Mouse (Mus musculus): ENCODE results near the gene Grik3. TPM values are rescaled to one million over a fixed set of nuclear protein-coding genes. Genes with fewer than 3 reads are reported as not detected.

Gene Grik3
- total and polyA plus RNA-seq, 2 experiments from 2014 or later, result 0.07 to 0.11 TPM

DNA sequence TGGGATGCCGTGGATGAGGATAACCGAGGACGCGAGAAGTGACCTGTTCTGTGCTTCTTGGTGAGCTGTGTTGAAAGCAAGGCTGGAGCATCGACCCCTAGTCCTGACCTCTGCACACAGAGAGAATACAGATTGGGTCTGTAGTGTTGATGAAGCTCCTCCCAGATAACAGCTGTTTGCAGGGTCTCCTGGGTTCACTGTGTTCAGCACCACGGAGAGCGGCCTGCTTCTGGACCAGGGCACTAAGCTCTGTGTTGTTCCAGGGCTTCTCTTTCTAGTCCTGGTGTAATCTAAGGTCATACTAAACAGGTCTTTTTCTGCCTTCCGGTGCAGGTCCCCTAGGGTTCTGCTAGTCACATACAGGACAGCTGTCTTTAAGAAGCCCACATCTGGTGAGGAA, 12.4 kb downstream of the Grik3 start:
- ATAC-seq (ENCODE audit: insufficient read depth, low read depth) (no peak), DNase-seq (ENCODE audit: low spot score) (peak; percentile 14)
- WGBS, result 45% methylated on average over 8 of the region's 8 CpGs
- Histone ChIP-seq H3K9me3 (replicated peaks; ENCODE audit: control insufficient read depth, low read length) (no peaks in the 10 kb centered on the region), H3K4me3 (ENCODE audit: low read depth, low read length) (no peak overlapping the region), H3K27ac (ENCODE audit: low read depth) (no peak overlapping the region), H3K4me1 (ENCODE audit: control insufficient read depth, insufficient read depth) (no peaks in the 10 kb centered on the region), H3K4me2 (ENCODE audit: low read depth, low read length) (no peak overlapping the region), H3K36me3 (replicated peaks; ENCODE audit: control insufficient read depth, insufficient read depth, low read length) (no peaks in the 10 kb centered on the region), H3K27me3 (ENCODE audit: control insufficient read depth, insufficient read depth, low read length) (peaks cover 17% of the 10 kb centered on the region), H3K9ac (replicated peaks; ENCODE audit: low read depth, low read length) (no peak overlapping the region)
- no peak for TF ChIP-seq CTCF (IDR thresholded peaks at IDR 0.05; ENCODE audit: low read depth)
- TF ChIP-seq EP300 (IDR thresholded peaks at IDR 0.05; ENCODE audit: low read depth), result no peak

GRCm38 (mm10) chr4:125512434-125512833, 21.9 kb downstream of the Grik3 start:
- TF ChIP-seq CTCF (IDR thresholded peaks at IDR 0.05; ENCODE audit: low read depth) (no peak), EP300 (IDR thresholded peaks at IDR 0.05; ENCODE audit: low read depth) (no peak)
- no peaks in the 10 kb centered on the region for H3K36me3 ChIP-seq (replicated peaks; ENCODE audit: control insufficient read depth, insufficient read depth, low read length)
- ATAC-seq (ENCODE audit: insufficient read depth, low read depth) (no peak), DNase-seq (ENCODE audit: low spot score) (no peak)
- H3K4me1 ChIP-seq (ENCODE audit: control insufficient read depth, insufficient read depth), result no peaks in the 10 kb centered on the region
- no peak overlapping the region for H3K27ac ChIP-seq (ENCODE audit: low read depth)
- H3K4me3 ChIP-seq (ENCODE audit: low read depth, low read length), result no peak overlapping the region
- WGBS, result 74% methylated on average over 6 of the region's 6 CpGs
- H3K9me3 ChIP-seq (replicated peaks; ENCODE audit: control insufficient read depth, low read length), result no peaks in the 10 kb centered on the region
- 0 out of 2 replicates have a peak, but pooled peaks cover 5% of the 10 kb centered on the region for H3K27me3 ChIP-seq (ENCODE audit: control insufficient read depth, insufficient read depth, low read length)
- H3K4me2 ChIP-seq (ENCODE audit: low read depth, low read length), result no peak overlapping the region
- H3K9ac ChIP-seq (replicated peaks; ENCODE audit: low read depth, low read length), result no peak overlapping the region

DNA sequence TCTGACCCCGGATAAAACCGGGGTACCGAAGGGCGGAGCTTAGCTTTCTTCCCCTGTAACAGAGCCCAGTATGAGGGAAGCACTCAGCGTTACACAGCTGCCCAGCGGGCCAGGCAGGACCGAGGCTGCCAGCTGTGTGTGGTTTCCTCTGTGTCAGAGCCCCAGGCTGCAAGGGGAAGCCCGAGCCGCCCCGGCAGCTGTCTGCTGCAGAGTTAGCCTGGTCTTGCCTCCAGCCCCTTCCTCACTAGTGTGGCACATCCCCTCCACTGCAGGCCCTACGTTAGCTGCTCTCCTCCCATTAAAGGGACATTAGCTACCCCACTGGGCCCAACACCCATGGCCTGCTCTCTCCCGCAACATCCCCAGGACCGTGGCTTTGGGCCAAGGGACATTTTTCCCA, 25.1 kb downstream of the Grik3 start:
- no peak overlapping the region for H3K4me3 ChIP-seq (ENCODE audit: low read depth, low read length)
- no peaks in the 10 kb centered on the region for H3K9me3 ChIP-seq (replicated peaks; ENCODE audit: control insufficient read depth, low read length)
- WGBS, result 56% methylated on average over 13 of the region's 13 CpGs
- no peak overlapping the region for H3K9ac ChIP-seq (replicated peaks; ENCODE audit: low read depth, low read length)
- H3K4me1 ChIP-seq (ENCODE audit: control insufficient read depth, insufficient read depth), result no peaks in the 10 kb centered on the region
- no peak overlapping the region for H3K27ac ChIP-seq (ENCODE audit: low read depth)
- TF ChIP-seq EP300 (IDR thresholded peaks at IDR 0.05; ENCODE audit: low read depth) (no peak), CTCF (IDR thresholded peaks at IDR 0.05; ENCODE audit: low read depth) (no peak)
- H3K27me3 ChIP-seq (ENCODE audit: control insufficient read depth, insufficient read depth, low read length), result 0 out of 2 replicates have a peak, but pooled peaks cover 5% of the 10 kb centered on the region
- no peak overlapping the region for H3K4me2 ChIP-seq (ENCODE audit: low read depth, low read length)
- DNase-seq (ENCODE audit: low spot score), result no peak
- no peak for ATAC-seq (ENCODE audit: insufficient read depth, low read depth)
- H3K36me3 ChIP-seq (replicated peaks; ENCODE audit: control insufficient read depth, insufficient read depth, low read length), result no peaks in the 10 kb centered on the region

DNA sequence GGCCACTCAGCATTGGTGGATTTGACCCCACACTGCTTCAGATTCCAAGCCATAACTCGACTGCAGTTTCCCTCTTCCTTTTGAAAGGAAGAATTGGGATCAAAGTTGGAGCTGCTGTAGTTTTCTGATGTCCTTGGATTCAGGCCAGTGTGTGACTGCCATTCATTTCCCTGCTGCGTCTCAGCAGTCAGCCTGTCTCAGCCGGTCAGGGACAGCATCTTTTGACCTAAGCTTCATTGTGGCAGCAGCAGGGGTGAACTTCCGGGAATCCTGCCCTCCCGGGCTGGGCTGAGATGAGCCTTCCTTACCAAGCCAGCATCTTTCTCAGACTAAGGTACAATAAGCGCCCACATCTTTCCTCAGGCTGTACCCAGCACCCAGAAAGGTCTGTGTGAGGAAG, 26.1 kb downstream of the Grik3 start:
- TF ChIP-seq EP300 (IDR thresholded peaks at IDR 0.05; ENCODE audit: low read depth) (no peak), CTCF (IDR thresholded peaks at IDR 0.05; ENCODE audit: low read depth) (no peak)
- Histone ChIP-seq H3K27me3 (ENCODE audit: control insufficient read depth, insufficient read depth, low read length) (0 out of 2 replicates have a peak, but pooled peaks cover 5% of the 10 kb centered on the region), H3K4me1 (ENCODE audit: control insufficient read depth, insufficient read depth) (no peaks in the 10 kb centered on the region), H3K9me3 (replicated peaks; ENCODE audit: control insufficient read depth, low read length) (no peaks in the 10 kb centered on the region), H3K4me3 (ENCODE audit: low read depth, low read length) (no peak overlapping the region), H3K4me2 (ENCODE audit: low read depth, low read length) (no peak overlapping the region), H3K27ac (ENCODE audit: low read depth) (no peak overlapping the region), H3K9ac (replicated peaks; ENCODE audit: low read depth, low read length) (no peak overlapping the region), H3K36me3 (replicated peaks; ENCODE audit: control insufficient read depth, insufficient read depth, low read length) (no peaks in the 10 kb centered on the region)
- ATAC-seq (ENCODE audit: insufficient read depth, low read depth) (no peak), DNase-seq (ENCODE audit: low spot score) (no peak)
- 56% methylated on average over 6 of the region's 6 CpGs for WGBS

DNA sequence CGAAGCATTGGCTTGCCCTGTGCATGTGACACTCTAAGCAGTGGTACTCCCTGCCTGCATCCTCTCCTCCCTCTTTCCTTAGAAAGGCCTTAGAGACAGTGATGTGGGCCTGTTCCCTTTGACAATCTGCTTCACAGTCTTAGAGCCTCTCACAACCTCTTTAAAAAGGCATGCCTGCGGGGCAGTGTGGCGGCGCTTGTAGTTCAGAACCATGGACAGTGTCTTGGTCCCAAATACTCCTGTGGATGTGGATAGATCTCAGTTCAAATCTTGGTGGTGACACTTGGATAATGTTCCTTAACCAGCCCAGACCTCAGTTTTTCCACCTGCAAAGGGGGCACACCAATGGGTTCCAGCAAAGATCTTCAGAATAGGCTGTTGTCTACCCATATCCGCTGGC, 28.4 kb downstream of the Grik3 start:
- H3K4me1 ChIP-seq (ENCODE audit: control insufficient read depth, insufficient read depth), result no peaks in the 10 kb centered on the region
- no peaks in the 10 kb centered on the region for H3K9me3 ChIP-seq (replicated peaks; ENCODE audit: control insufficient read depth, low read length)
- no peaks in the 10 kb centered on the region for H3K36me3 ChIP-seq (replicated peaks; ENCODE audit: control insufficient read depth, insufficient read depth, low read length)
- no peaks in the 10 kb centered on the region for H3K27me3 ChIP-seq (ENCODE audit: control insufficient read depth, insufficient read depth, low read length)
- no peak overlapping the region for H3K4me2 ChIP-seq (ENCODE audit: low read depth, low read length)
- DNase-seq (ENCODE audit: low spot score) (no peak), ATAC-seq (ENCODE audit: insufficient read depth, low read depth) (no peak)
- H3K4me3 ChIP-seq (ENCODE audit: low read depth, low read length), result no peak overlapping the region
- no peak overlapping the region for H3K27ac ChIP-seq (ENCODE audit: low read depth)
- TF ChIP-seq EP300 (IDR thresholded peaks at IDR 0.05; ENCODE audit: low read depth), result no peak
- no peak for TF ChIP-seq CTCF (IDR thresholded peaks at IDR 0.05; ENCODE audit: low read depth)
- H3K9ac ChIP-seq (replicated peaks; ENCODE audit: low read depth, low read length), result no peak overlapping the region
- 74% methylated on average over 5 of the region's 5 CpGs for WGBS

GRCm38 (mm10) chr4:125522931-125523330, 32.4 kb downstream of the Grik3 start:
- no peak overlapping the region for H3K27ac ChIP-seq (ENCODE audit: low read depth)

More at GRCm38 (mm10) chr4:125522931-125523330, 32.4 kb downstream of the Grik3 start:
- no peak overlapping the region for H3K9ac ChIP-seq (replicated peaks; ENCODE audit: low read depth, low read length)
- TF ChIP-seq EP300 (IDR thresholded peaks at IDR 0.05; ENCODE audit: low read depth) (no peak), CTCF (IDR thresholded peaks at IDR 0.05; ENCODE audit: low read depth) (no peak)
- H3K4me2 ChIP-seq (ENCODE audit: low read depth, low read length), result no peak overlapping the region
- ATAC-seq (ENCODE audit: insufficient read depth, low read depth) (no peak), DNase-seq (ENCODE audit: low spot score) (no peak)
- WGBS, result 56% methylated on average over 7 of the region's 7 CpGs
- H3K9me3 ChIP-seq (replicated peaks; ENCODE audit: control insufficient read depth, low read length), result no peaks in the 10 kb centered on the region
- no peaks in the 10 kb centered on the region for H3K4me1 ChIP-seq (ENCODE audit: control insufficient read depth, insufficient read depth)
- no peaks in the 10 kb centered on the region for H3K36me3 ChIP-seq (replicated peaks; ENCODE audit: control insufficient read depth, insufficient read depth, low read length)
- no peak overlapping the region for H3K4me3 ChIP-seq (ENCODE audit: low read depth, low read length)
- H3K27me3 ChIP-seq (ENCODE audit: control insufficient read depth, insufficient read depth, low read length), result no peaks in the 10 kb centered on the region
